Mouse (Mus musculus) liver, embryonic 12.5 days (tissue): ENCODE measurements around the gene Trp53tg5. TPM values are rescaled to one million over a fixed set of nuclear protein-coding genes. Genes with fewer than 3 reads are reported as not detected.

Experiments used
- ATAC-seq: fragments of 200-750 bp; cut with Nextera tagmentation; 2 replicates; pipeline ENCODE4 v1.8.0; 2017; ENCODE audit warnings: moderate number of reproducible peaks, mild to moderate bottlenecking, moderate library complexity
- H3K27ac ChIP-seq: fragments of 300-500 bp; sonication (generic); 2 replicates; pipeline ENCODE4 v1.5.1; 2016; ENCODE audit warnings: mild to moderate bottlenecking
- H3K27me3 ChIP-seq: fragments of 300-500 bp; sonication (generic); replicated peaks from 2 replicates; pipeline ENCODE4 v1.6.1; 2016; ENCODE audit warnings: mild to moderate bottlenecking, moderate library complexity
- H3K36me3 ChIP-seq: fragments of 300-500 bp; sonication (generic); 2 replicates; pipeline ENCODE4 v1.6.1; 2016; ENCODE audit warnings: mild to moderate bottlenecking, moderate library complexity
- H3K4me1 ChIP-seq: fragments of 300-500 bp; sonication (generic); 2 replicates; pipeline ENCODE4 v1.6.1; 2016
- H3K4me2 ChIP-seq: fragments of 300-500 bp; sonication (generic); 2 replicates; pipeline ENCODE4 v1.6.1; 2016; ENCODE audit warnings: mild to moderate bottlenecking, moderate library complexity
- H3K4me3 ChIP-seq: fragments of 300-500 bp; sonication (generic); 2 replicates; pipeline ENCODE4 v1.5.1; 2016; ENCODE audit warnings: mild to moderate bottlenecking, moderate library complexity
- H3K9ac ChIP-seq: fragments of 300-500 bp; sonication (generic); 2 replicates; pipeline ENCODE4 v1.6.1; 2016; ENCODE audit warnings: mild to moderate bottlenecking, moderate library complexity
- H3K9me3 ChIP-seq: fragments of 300-500 bp; sonication (generic); replicated peaks from 2 replicates; pipeline ENCODE4 v1.6.1; 2016; ENCODE audit warnings: mild to moderate bottlenecking, moderate library complexity
- whole genome bisulfite sequencing: fragments of 180-500 bp; shearing (Covaris S2); methylation state at CpG from one replicate; pipeline ENCODE4 v1.1.7; 2016; ENCODE audit not compliant: insufficient replicate concordance; 5-methylcytosine and 5-hydroxymethylcytosine counted together
- polyA plus RNA-seq: library from polyadenylated mRNA; unstranded; fragments of >200 nt; fragmentation: Nextera tagmentation; extraction: Ambion mirVana; gene quantifications from 2 replicates; pipeline ENCODE4 v1.2.1, GENCODE M21; 2016

Trp53tg5 gene
- polyA plus RNA-seq = not detected in 2 replicates

GRCm38 (mm10) chr2:164473624-164474023, at the start of gene Trp53tg5:
Gene Trp53tg5, minus strand, starts transcription at chr2:164473724.
- 80% methylated on average over 6 of the region's 6 CpGs for WGBS
- Histone ChIP-seq H3K4me2 (no peak within 1 kb of the TSS), H3K9ac (no peak within 1 kb of the TSS)

DNA sequence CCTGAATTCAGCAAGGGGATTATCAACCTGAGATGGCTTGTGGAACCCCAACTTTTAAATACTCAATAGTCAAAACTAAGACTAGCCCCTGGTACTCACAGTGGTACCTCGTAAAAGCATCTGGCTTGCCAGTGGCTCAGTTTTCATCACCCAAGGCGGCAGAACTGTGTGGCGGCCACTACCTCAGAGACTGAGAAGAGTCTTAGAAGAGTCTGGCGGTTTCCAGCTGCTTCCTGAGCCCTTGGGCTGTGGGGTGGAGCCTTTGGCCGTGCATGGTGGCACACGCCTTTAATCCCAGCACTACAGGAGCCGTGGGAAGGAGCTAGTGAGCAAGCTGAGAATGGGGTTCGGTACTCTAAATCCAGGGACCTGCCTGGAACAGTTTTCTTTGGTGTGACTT, 48.8 kb upstream of the Trp53tg5 start:
- peaks cover 31% of the 10 kb centered on the region for H3K27me3 ChIP-seq
- peaks cover 8% of the 10 kb centered on the region; the same call in 1 of the 2 replicates for H3K4me1 ChIP-seq
- H3K27ac ChIP-seq = no peak overlapping the region
- H3K9me3 ChIP-seq = peaks cover 4% of the 10 kb centered on the region; the same call in 1 of the 2 replicates
- no peaks in the 10 kb centered on the region for H3K36me3 ChIP-seq
- H3K9ac ChIP-seq = no peak overlapping the region
- 16% methylated on average over 8 of the region's 8 CpGs for WGBS
- H3K4me3 ChIP-seq = no peak overlapping the region
- 0 out of 2 replicates have a peak overlapping the region, but pooled peaks have one; percentile 11 for H3K4me2 ChIP-seq
- no peak for ATAC-seq

More at GRCm38 (mm10) chr2:164473624-164474023, at the start of gene Trp53tg5:
- Histone ChIP-seq H3K36me3 (peaks cover 9% of the 10 kb centered on the region), H3K9me3 (no peaks in the 10 kb centered on the region), H3K27me3 (no peaks in the 10 kb centered on the region), H3K4me1 (no peaks in the 10 kb centered on the region), H3K4me3 (no peak within 1 kb of the TSS), H3K27ac (no peak within 1 kb of the TSS)
- ATAC-seq = no peak

DNA sequence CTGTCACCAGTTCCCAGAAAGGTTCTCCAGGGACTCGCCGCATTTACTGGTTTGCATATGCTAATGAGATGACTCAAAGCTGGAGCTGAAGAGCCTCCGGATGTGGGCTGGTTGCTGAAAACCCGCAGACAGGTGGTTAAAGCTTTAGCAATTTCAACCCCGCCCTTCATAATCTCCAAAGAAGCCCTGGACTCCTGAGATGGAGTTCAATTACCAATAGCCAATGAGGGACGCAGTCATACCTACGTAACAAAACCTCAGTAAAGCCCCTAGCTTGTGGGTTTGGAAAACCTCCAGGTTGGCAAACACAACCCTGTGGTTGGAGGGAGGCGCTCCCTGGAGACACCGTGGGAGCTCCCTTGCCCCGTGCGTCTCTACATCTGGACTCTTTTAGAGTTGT, 48.3 kb upstream of the Trp53tg5 start:
- no peaks in the 10 kb centered on the region for H3K36me3 ChIP-seq
- no peak for ATAC-seq
- 4% methylated on average over 11 of the region's 11 CpGs for WGBS
- H3K4me1 ChIP-seq = peaks cover 8% of the 10 kb centered on the region; the same call in 1 of the 2 replicates
- no peak overlapping the region for H3K27ac ChIP-seq
- H3K4me2 ChIP-seq = 0 out of 2 replicates have a peak overlapping the region, but pooled peaks have one; percentile 11
- peaks cover 31% of the 10 kb centered on the region for H3K27me3 ChIP-seq
- H3K9me3 ChIP-seq = peaks cover 4% of the 10 kb centered on the region; the same call in 1 of the 2 replicates
- H3K9ac ChIP-seq = no peak overlapping the region
- H3K4me3 ChIP-seq = no peak overlapping the region

DNA sequence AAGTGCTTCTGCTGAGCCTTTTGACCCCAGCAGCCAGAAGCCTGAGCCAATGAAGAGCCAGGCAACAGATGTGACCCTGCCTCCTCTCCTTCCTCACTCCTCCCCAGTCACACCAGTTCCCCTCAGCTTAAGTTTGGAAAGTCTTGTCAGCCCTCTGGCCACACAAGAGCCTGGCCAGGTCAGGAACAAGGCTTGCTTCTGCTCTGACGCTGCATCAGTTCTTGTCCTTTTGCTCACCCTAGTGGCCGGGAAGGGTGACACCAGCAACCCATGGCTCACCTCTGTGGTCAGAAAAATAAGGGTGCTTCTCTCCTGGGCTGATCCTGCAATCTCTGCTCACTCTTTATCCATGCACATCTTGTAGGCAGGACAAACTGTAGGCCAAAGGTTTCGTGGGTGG, 47.3 kb upstream of the Trp53tg5 start:
- H3K9me3 ChIP-seq = no peaks in the 10 kb centered on the region
- no peak overlapping the region for H3K4me3 ChIP-seq
- H3K9ac ChIP-seq = no peak overlapping the region
- 7% methylated on average over 3 of the region's 3 CpGs for WGBS
- H3K27me3 ChIP-seq = peaks cover 31% of the 10 kb centered on the region
- H3K4me2 ChIP-seq = no peak overlapping the region
- no peak overlapping the region for H3K27ac ChIP-seq
- no peaks in the 10 kb centered on the region for H3K36me3 ChIP-seq
- H3K4me1 ChIP-seq = peaks cover 8% of the 10 kb centered on the region; the same call in 1 of the 2 replicates
- ATAC-seq = 0 out of 2 replicates have a peak, but pooled peaks have one; percentile 27

DNA sequence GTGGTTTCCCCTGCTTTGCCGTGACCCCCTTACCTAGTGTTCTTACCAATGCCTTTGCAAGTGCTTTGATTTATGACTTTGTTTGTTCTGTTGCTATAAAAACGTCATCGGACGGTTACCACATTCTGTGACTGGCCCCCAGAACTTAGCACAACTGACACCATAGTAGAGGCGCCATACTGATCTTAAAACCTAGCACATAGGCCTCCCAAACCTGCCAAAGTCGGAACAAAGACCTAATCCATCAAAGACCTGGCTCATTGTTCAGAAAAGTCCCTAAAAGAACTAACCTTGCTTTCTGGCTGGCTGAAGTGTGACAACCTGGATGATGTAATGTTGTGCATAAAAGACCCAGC, 45.6 kb upstream of the Trp53tg5 start:
- Histone ChIP-seq H3K27ac (no peak overlapping the region), H3K4me1 (peaks cover 8% of the 10 kb centered on the region; the same call in 1 of the 2 replicates), H3K9ac (no peak overlapping the region), H3K9me3 (no peaks in the 10 kb centered on the region), H3K27me3 (peaks cover 31% of the 10 kb centered on the region), H3K36me3 (no peaks in the 10 kb centered on the region), H3K4me2 (no peak overlapping the region), H3K4me3 (no peak overlapping the region)
- no peak for ATAC-seq
- 52% methylated on average over 6 of the region's 6 CpGs for WGBS

DNA sequence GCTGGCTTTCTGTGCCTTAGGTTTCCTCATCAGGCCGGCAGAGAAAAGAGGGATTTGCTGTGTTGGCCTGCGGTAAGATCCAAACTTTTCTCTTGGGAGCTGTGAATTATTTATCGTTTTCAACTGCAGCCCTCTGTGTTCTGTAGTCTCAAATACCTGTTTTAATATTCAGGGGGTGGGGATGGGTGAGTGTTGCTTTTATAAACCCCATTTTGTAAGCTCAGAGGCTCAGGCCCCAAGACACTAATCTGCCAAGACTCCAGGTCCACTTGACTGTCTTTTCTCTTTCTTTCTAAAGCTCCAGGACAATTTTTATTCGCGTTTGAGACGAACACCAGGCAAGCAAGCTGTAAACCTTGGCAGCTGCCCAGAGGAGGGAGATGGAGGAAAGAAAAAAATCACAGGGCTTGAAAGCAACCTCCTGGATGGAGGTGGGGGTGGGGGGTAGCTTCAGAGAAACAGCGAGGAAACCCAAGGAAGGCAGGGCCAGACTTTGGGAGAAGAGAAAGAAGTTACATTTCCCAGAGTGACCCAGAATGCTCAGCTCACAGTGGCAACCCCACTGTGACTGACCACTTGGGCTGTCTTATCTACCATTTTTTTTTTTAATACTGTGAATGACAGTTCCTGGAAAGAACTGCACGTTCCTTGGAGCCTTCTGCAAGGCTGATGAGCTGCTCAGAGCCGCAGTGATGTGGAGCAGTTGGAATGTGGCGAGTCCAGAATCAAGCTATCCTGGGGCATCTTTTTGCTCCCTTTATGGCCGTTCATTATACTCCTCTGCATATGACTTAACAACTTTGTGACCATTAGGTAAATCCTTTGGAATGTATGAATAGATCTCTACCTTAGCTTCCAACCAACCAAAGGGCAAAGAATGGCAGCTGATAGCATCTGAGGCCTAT, 45.0 kb upstream of the Trp53tg5 start:
- WGBS = 49% methylated on average over 11 of the region's 11 CpGs
- H3K27ac ChIP-seq = no peak overlapping the region
- ATAC-seq = no peak

DNA sequence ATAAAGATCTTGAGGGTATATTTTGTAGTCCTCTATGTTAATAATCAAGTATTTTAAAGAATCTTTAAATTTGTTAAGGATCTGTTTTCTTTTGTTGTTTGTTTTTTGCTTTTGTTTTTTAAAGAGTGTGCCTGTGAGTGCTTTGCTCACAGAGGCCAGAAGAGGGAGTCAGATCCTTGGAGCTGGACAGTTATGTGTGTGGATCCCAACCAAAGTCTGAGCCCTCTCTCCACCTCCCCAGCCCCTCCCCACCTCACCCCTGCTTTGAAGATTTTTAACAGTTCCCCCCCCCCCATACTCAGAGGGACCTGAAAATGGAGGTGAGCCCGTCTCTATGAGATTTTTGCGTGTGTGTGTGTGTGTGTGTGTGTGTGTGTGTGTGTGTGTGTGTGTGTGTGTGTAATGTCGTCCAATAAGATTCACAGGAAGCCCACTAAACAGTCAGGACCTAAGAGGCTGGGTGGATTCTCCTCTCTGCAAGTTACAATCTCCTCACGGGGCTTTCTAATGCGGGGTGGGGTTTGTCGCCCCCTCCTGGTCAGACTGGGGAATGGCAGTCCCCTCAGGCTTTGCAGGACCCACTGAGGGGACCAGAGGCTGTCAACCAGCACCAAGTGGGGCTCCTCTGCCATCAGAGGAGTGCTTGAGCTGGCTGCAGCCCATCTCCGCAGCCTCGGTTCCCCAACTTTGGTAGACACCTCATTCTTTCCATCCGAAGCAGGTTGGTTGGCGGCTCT, 44.1 kb upstream of the Trp53tg5 start:
- H3K4me3 ChIP-seq = no peak overlapping the region
- peaks cover 29% of the 10 kb centered on the region for H3K27me3 ChIP-seq
- H3K9me3 ChIP-seq = no peaks in the 10 kb centered on the region
- H3K27ac ChIP-seq = no peak overlapping the region
- no peaks in the 10 kb centered on the region for H3K36me3 ChIP-seq
- no peak overlapping the region for H3K9ac ChIP-seq
- no peak overlapping the region for H3K4me2 ChIP-seq
- WGBS = 19% methylated on average over 8 of the region's 10 CpGs
- peaks cover 13% of the 10 kb centered on the region for H3K4me1 ChIP-seq
- ATAC-seq = no peak; the same call in 1 of the 2 replicates

More for the DNA sequence above, 45.0 kb upstream of the Trp53tg5 start:
- no peaks in the 10 kb centered on the region for H3K36me3 ChIP-seq
- H3K9me3 ChIP-seq = no peaks in the 10 kb centered on the region
- no peak overlapping the region for H3K9ac ChIP-seq
- no peak overlapping the region for H3K4me2 ChIP-seq
- peaks cover 8% of the 10 kb centered on the region; the same call in 1 of the 2 replicates for H3K4me1 ChIP-seq
- peaks cover 35% of the 10 kb centered on the region for H3K27me3 ChIP-seq
- H3K4me3 ChIP-seq = no peak overlapping the region

GRCm38 (mm10) chr2:164516592-164516991, 43.1 kb upstream of the Trp53tg5 start:
- Histone ChIP-seq H3K36me3 (no peaks in the 10 kb centered on the region), H3K4me2 (no peak overlapping the region), H3K27me3 (peaks cover 19% of the 10 kb centered on the region), H3K9ac (no peak overlapping the region), H3K4me3 (no peak overlapping the region), H3K27ac (no peak overlapping the region), H3K9me3 (no peaks in the 10 kb centered on the region), H3K4me1 (peaks cover 15% of the 10 kb centered on the region)
- 78% methylated on average over 11 of the region's 11 CpGs for WGBS
- ATAC-seq = no peak

- Histone ChIP-seq H3K27me3 (peaks cover 15% of the 10 kb centered on the region), H3K4me1 (peaks cover 12% of the 10 kb centered on the region), H3K4me3 (no peak overlapping the region), H3K9me3 (no peaks in the 10 kb centered on the region), H3K27ac (no peak overlapping the region), H3K36me3 (no peaks in the 10 kb centered on the region), H3K9ac (no peak overlapping the region), H3K4me2 (no peak overlapping the region)
- ATAC-seq = no peak
- WGBS = 70% methylated on average over 9 of the region's 9 CpGs
These were observed 42.4 kb upstream of the Trp53tg5 start for GRCm38 (mm10) chr2:164515897-164516296.

DNA sequence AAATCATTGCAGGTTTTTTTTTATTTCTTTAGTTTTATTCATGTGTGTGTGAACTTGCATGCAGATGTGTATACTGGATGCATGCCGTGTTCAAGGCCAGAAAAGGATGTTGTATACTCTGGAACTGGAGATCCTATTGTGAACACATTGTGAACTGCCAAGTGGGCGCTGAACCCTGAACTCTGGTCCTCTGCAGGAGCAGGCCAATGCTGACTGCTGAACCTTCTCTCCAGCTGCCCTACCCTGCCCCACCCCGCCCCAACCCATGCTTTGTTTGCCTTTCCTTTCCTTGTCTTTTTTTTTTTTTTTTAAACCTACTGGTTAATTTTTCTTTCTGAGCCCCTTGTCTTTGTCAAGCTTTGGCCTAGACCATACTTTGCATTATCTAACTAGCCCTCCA, 41.4 kb upstream of the Trp53tg5 start:
- Histone ChIP-seq H3K9ac (no peak overlapping the region), H3K4me3 (no peak overlapping the region), H3K9me3 (no peaks in the 10 kb centered on the region), H3K27ac (no peak overlapping the region), H3K36me3 (no peaks in the 10 kb centered on the region), H3K27me3 (peaks cover 15% of the 10 kb centered on the region), H3K4me2 (no peak overlapping the region), H3K4me1 (peaks cover 12% of the 10 kb centered on the region)
- no peak for ATAC-seq
- 68% methylated on average over 3 of the region's 3 CpGs for WGBS

DNA sequence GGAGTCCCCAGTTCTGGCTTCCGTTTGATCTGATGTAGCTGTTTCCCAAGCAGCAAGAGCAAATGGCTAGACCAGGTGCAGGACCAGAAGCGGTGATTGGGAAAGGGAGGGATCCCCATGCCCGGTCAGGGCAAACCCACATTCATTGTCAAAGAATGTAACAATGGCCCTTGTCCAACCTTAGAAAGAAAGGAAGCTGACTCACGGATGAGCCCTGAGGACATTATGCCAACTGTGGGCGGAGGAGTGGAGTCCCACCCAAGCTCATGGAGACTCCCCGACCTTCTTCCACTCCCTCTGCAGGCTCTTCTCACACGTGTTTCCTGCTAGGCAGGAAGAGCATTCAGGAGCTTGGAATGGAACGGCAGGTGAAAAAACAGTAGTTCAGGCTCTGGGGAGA, 39.9 kb upstream of the Trp53tg5 start:
- H3K9me3 ChIP-seq = no peaks in the 10 kb centered on the region
- peaks cover 5% of the 10 kb centered on the region; the same call in 1 of the 2 replicates for H3K36me3 ChIP-seq
- no peak overlapping the region for H3K9ac ChIP-seq
- no peak for ATAC-seq
- H3K4me3 ChIP-seq = no peak overlapping the region
- peaks cover 7% of the 10 kb centered on the region; the same call in 1 of the 2 replicates for H3K27me3 ChIP-seq
- WGBS = 55% methylated on average over 8 of the region's 8 CpGs
- H3K27ac ChIP-seq = no peak overlapping the region
- H3K4me2 ChIP-seq = no peak overlapping the region
- peaks cover 12% of the 10 kb centered on the region for H3K4me1 ChIP-seq
